Mouse (Mus musculus) small intestine, adult 2 months (tissue): ENCODE measurements around the gene Trim11.

Experiments used
- CTCF ChIP-seq: fragments of 200-500 bp; IDR thresholded peaks from 2 replicates; pipeline ENCODE4 v1.5.1; 2012; ENCODE audit warnings: low read depth, mild to moderate bottlenecking, control low read depth, inconsistent platforms, low read length, moderate library complexity, mixed read lengths; ENCODE audit not compliant: insufficient replicate concordance, insufficient read length; ENCODE audit errors: extremely low read depth
- POLR2A ChIP-seq: fragments of 200-500 bp; IDR thresholded peaks from 2 replicates; pipeline ENCODE4 v1.6.1; 2012; ENCODE audit warnings: low read depth, mild to moderate bottlenecking, control low read depth, inconsistent platforms, low read length, moderate library complexity

- TF ChIP-seq CTCF = no peak
- TF ChIP-seq POLR2A = no peak
Observed at GRCm38 (mm10) chr11:58980381-58980990, 2.6 kb downstream of the Trim11 start.
